Mouse (Mus musculus): ENCODE data around the gene Kdm6b. TPM values are rescaled to one million over a fixed set of nuclear protein-coding genes. Genes with fewer than 3 reads are reported as not detected.

Kdm6b gene
- polyA plus RNA-seq, 1 experiment from 2014 or later: 40.9 TPM

GRCm38 (mm10) chr11:69389531-69390399 lies 23.7 kb downstream of the Kdm6b start:
- no peak overlapping the region for H3K27ac ChIP-seq (ENCODE audit: low read depth, low read length)
- H3K4me2 ChIP-seq (replicated peaks; ENCODE audit: low read depth, low read length): no peak overlapping the region
- 67% methylated on average over 14 of the region's 14 CpGs for WGBS
- H3K9ac ChIP-seq (ENCODE audit: low read depth, low read length): no peak overlapping the region
- ATAC-seq (ENCODE audit: low FRiP score) (peak; percentile 30; the same call in 1 of the 2 replicates), DNase-seq (ENCODE audit: low spot score) (no peak)
- no peaks in the 10 kb centered on the region for H3K9me3 ChIP-seq (ENCODE audit: control insufficient read depth, low read length)
- no peaks in the 10 kb centered on the region for H3K36me3 ChIP-seq (ENCODE audit: control insufficient read depth, insufficient read depth, low read length)
- H3K4me3 ChIP-seq (ENCODE audit: low read depth, low read length): no peak overlapping the region
- no peaks in the 10 kb centered on the region for H3K27me3 ChIP-seq (ENCODE audit: control insufficient read depth, insufficient read depth, low read length)
- peaks cover 3% of the 10 kb centered on the region; the same call in 1 of the 2 replicates for H3K4me1 ChIP-seq (replicated peaks; ENCODE audit: control insufficient read depth, insufficient read depth, low read length)

DNA sequence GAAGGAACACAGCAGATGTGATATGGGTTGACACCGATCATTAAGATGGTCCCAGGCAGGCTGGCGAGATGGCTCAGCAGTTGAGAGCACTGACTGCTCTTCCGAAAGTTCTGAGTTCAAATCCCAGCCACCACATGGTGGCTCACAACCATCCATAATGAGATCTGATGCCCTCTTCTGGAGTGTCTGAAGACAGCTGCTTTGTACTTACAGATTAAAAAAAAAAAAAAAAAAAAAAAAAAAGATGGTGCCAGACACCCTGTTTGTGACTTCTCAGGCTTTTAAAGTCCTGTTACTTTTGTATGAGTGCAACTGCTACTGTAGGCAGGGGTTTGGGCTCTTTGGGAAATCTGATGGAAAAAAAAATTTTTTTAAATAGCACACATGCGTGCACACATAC lies 24.8 kb downstream of the Kdm6b start:
- H3K9ac ChIP-seq (ENCODE audit: low read depth, low read length): no peak overlapping the region
- H3K4me1 ChIP-seq (replicated peaks; ENCODE audit: control insufficient read depth, insufficient read depth, low read length): no peaks in the 10 kb centered on the region
- H3K27ac ChIP-seq (ENCODE audit: low read depth, low read length): no peak overlapping the region
- H3K4me3 ChIP-seq (ENCODE audit: low read depth, low read length): no peak overlapping the region
- over 99% methylated on average over 4 of the region's 4 CpGs for WGBS
- DNase-seq (ENCODE audit: low spot score) (no peak), ATAC-seq (ENCODE audit: low FRiP score) (no peak)
- H3K36me3 ChIP-seq (ENCODE audit: control insufficient read depth, insufficient read depth, low read length): no peaks in the 10 kb centered on the region
- no peaks in the 10 kb centered on the region for H3K27me3 ChIP-seq (ENCODE audit: control insufficient read depth, insufficient read depth, low read length)
- H3K9me3 ChIP-seq (ENCODE audit: control insufficient read depth, low read length): no peaks in the 10 kb centered on the region
- no peak overlapping the region for H3K4me2 ChIP-seq (replicated peaks; ENCODE audit: low read depth, low read length)

- Histone ChIP-seq H3K4me3 (ENCODE audit: low read depth, low read length) (no peak overlapping the region), H3K4me2 (replicated peaks; ENCODE audit: low read depth, low read length) (no peak overlapping the region), H3K27me3 (ENCODE audit: control insufficient read depth, insufficient read depth, low read length) (no peaks in the 10 kb centered on the region), H3K4me1 (replicated peaks; ENCODE audit: control insufficient read depth, insufficient read depth, low read length) (no peaks in the 10 kb centered on the region), H3K9me3 (ENCODE audit: control insufficient read depth, low read length) (no peaks in the 10 kb centered on the region), H3K9ac (ENCODE audit: low read depth, low read length) (no peak overlapping the region), H3K27ac (ENCODE audit: low read depth, low read length) (no peak overlapping the region), H3K36me3 (ENCODE audit: control insufficient read depth, insufficient read depth, low read length) (no peaks in the 10 kb centered on the region)
- ATAC-seq (ENCODE audit: low FRiP score) (no peak), DNase-seq (ENCODE audit: low spot score) (no peak)
- 87% methylated on average over 7 of the region's 7 CpGs for WGBS
Measured at GRCm38 (mm10) chr11:69386758-69387157, 26.7 kb downstream of the Kdm6b start.

- Histone ChIP-seq H3K27me3 (ENCODE audit: control insufficient read depth, insufficient read depth, low read length) (no peaks in the 10 kb centered on the region), H3K9ac (ENCODE audit: low read depth, low read length) (no peak overlapping the region), H3K36me3 (ENCODE audit: control insufficient read depth, insufficient read depth, low read length) (no peaks in the 10 kb centered on the region), H3K4me1 (replicated peaks; ENCODE audit: control insufficient read depth, insufficient read depth, low read length) (no peaks in the 10 kb centered on the region), H3K4me3 (ENCODE audit: low read depth, low read length) (no peak overlapping the region), H3K4me2 (replicated peaks; ENCODE audit: low read depth, low read length) (no peak overlapping the region), H3K9me3 (ENCODE audit: control insufficient read depth, low read length) (no peaks in the 10 kb centered on the region), H3K27ac (ENCODE audit: low read depth, low read length) (no peak overlapping the region)
- 81% methylated on average over 6 of the region's 6 CpGs for WGBS
- DNase-seq (ENCODE audit: low spot score): no peak
- no peak for ATAC-seq (ENCODE audit: low FRiP score)
Measured at GRCm38 (mm10) chr11:69384979-69385378, 28.5 kb downstream of the Kdm6b start.

DNA sequence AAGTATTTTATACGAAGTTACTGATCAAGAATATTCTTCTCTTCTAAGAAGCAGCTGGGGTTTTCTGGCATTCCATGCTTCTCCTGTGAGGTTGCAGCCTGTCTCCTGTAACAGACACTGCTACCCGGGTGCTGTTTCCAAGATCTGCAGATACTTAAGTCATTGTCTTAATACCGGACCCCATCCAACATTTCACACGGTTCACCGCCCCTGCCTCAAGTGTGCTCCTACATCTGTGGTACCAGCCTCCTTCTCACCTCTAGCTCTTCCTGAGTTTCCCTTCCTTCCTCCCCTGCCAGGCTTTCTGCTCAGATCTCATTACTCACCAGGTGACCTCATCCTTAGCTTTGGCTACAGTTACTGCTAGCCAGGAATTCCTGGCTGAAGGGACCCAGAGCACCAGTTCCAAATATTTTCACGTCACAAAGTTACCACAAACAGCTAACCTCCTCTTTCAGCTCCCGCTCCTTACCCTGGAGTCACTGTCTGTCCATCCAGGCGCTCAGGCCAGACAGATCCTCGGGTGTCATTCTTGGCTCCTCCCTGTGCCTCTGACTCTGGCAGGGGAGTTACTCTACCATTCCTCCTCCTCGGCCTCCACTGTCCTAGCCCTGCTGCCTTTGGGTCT lies 30.9 kb downstream of the Kdm6b start:
- no peak overlapping the region for H3K4me2 ChIP-seq (replicated peaks; ENCODE audit: low read depth, low read length)
- DNase-seq (ENCODE audit: low spot score): no peak
- H3K27me3 ChIP-seq (ENCODE audit: control insufficient read depth, insufficient read depth, low read length): no peaks in the 10 kb centered on the region
- 76% methylated on average over 10 of the region's 10 CpGs for WGBS
- no peaks in the 10 kb centered on the region for H3K9me3 ChIP-seq (ENCODE audit: control insufficient read depth, low read length)
- no peaks in the 10 kb centered on the region for H3K36me3 ChIP-seq (ENCODE audit: control insufficient read depth, insufficient read depth, low read length)
- H3K4me1 ChIP-seq (replicated peaks; ENCODE audit: control insufficient read depth, insufficient read depth, low read length): no peaks in the 10 kb centered on the region
- no peak overlapping the region for H3K4me3 ChIP-seq (ENCODE audit: low read depth, low read length)
- ATAC-seq (ENCODE audit: low FRiP score): no peak
- H3K27ac ChIP-seq (ENCODE audit: low read depth, low read length): no peak overlapping the region
- no peak overlapping the region for H3K9ac ChIP-seq (ENCODE audit: low read depth, low read length)

DNA sequence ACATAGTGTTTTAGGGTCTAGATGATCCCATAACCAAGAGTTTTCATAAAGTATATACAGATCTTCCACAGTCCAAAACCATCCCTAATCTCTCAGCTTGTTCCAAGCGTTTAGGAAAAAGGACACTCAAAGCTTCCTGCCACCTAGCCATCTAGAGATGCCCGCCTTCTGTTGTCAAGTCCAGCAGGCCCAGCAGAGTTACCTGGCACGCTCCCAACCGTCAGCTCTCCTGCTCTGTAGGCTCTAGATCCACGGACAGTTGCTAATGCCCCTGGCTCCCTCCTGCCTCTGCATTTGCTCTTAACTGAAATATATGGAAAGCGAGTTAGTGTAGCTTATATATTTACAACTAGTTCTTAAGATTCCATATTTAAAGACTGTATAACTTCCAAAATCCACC lies 32.1 kb downstream of the Kdm6b start:
- H3K27ac ChIP-seq (ENCODE audit: low read depth, low read length): no peak overlapping the region
- no peaks in the 10 kb centered on the region for H3K36me3 ChIP-seq (ENCODE audit: control insufficient read depth, insufficient read depth, low read length)
- H3K9ac ChIP-seq (ENCODE audit: low read depth, low read length): no peak overlapping the region
- 92% methylated on average over 6 of the region's 6 CpGs for WGBS
- H3K4me1 ChIP-seq (replicated peaks; ENCODE audit: control insufficient read depth, insufficient read depth, low read length): no peaks in the 10 kb centered on the region
- no peaks in the 10 kb centered on the region for H3K27me3 ChIP-seq (ENCODE audit: control insufficient read depth, insufficient read depth, low read length)
- DNase-seq (ENCODE audit: low spot score) (no peak), ATAC-seq (ENCODE audit: low FRiP score) (no peak)
- H3K4me3 ChIP-seq (ENCODE audit: low read depth, low read length): no peak overlapping the region
- no peak overlapping the region for H3K4me2 ChIP-seq (replicated peaks; ENCODE audit: low read depth, low read length)
- no peaks in the 10 kb centered on the region for H3K9me3 ChIP-seq (ENCODE audit: control insufficient read depth, low read length)

DNA sequence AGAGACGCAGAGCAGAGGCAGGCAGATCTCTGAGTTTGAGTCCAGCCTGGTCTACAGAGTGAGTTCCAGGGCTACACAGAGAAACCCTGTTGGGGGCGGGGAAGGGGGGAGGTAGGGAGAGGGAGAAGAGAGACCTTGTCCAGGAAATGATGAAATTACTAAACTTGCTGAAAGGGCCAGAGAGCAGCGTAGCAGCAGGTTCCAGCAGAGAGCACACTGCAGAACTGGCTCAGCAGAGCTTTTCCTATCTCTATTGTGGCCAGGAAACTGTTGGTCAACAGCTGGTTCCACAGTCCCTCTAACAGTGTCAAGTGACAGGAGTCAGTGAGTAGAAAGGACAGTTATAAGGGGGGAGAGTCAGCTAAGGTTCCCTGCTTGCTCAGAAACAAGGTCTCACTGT lies 33.9 kb downstream of the Kdm6b start:
- ATAC-seq (ENCODE audit: low FRiP score) (no peak), DNase-seq (ENCODE audit: low spot score) (no peak)
- Histone ChIP-seq H3K27ac (ENCODE audit: low read depth, low read length) (no peak overlapping the region), H3K27me3 (ENCODE audit: control insufficient read depth, insufficient read depth, low read length) (no peaks in the 10 kb centered on the region), H3K9ac (ENCODE audit: low read depth, low read length) (no peak overlapping the region), H3K4me3 (ENCODE audit: low read depth, low read length) (no peak overlapping the region), H3K4me1 (replicated peaks; ENCODE audit: control insufficient read depth, insufficient read depth, low read length) (no peaks in the 10 kb centered on the region), H3K4me2 (replicated peaks; ENCODE audit: low read depth, low read length) (no peak overlapping the region), H3K9me3 (ENCODE audit: control insufficient read depth, low read length) (no peaks in the 10 kb centered on the region), H3K36me3 (ENCODE audit: control insufficient read depth, insufficient read depth, low read length) (no peaks in the 10 kb centered on the region)
- WGBS: 78% methylated on average over 3 of the region's 3 CpGs

DNA sequence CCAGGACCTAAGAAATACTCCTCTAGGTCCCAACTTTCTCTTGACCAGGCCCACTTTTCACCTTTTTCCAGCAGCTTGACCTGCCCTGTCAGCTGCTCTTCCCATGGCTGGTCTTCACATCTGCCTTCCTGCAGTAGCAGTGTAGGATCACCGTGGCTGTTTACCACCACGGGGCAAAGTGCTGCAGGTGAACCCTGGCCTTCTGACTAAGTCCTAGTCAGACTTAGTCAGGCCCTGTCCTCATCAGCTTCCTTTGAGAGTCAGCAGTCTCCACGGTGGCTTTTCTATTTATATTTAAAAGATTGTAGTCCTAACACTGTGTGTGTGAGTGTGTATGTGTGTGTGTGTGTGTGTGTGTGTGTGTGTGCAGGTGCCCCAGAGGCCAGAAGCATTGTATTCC lies 35.7 kb downstream of the Kdm6b start:
- H3K36me3 ChIP-seq (ENCODE audit: control insufficient read depth, insufficient read depth, low read length): no peaks in the 10 kb centered on the region
- H3K27me3 ChIP-seq (ENCODE audit: control insufficient read depth, insufficient read depth, low read length): no peaks in the 10 kb centered on the region
- H3K27ac ChIP-seq (ENCODE audit: low read depth, low read length): no peak overlapping the region
- H3K4me1 ChIP-seq (replicated peaks; ENCODE audit: control insufficient read depth, insufficient read depth, low read length): no peaks in the 10 kb centered on the region; the same call in 1 of the 2 replicates
- no peak overlapping the region for H3K4me2 ChIP-seq (replicated peaks; ENCODE audit: low read depth, low read length)
- DNase-seq (ENCODE audit: low spot score) (no peak), ATAC-seq (ENCODE audit: low FRiP score) (no peak)
- H3K4me3 ChIP-seq (ENCODE audit: low read depth, low read length): no peak overlapping the region
- H3K9ac ChIP-seq (ENCODE audit: low read depth, low read length): no peak overlapping the region
- WGBS: 78% methylated on average over 3 of the region's 3 CpGs
- H3K9me3 ChIP-seq (ENCODE audit: control insufficient read depth, low read length): no peaks in the 10 kb centered on the region

- no peak overlapping the region for H3K27ac ChIP-seq (ENCODE audit: low read depth, low read length)
- H3K4me1 ChIP-seq (replicated peaks; ENCODE audit: control insufficient read depth, insufficient read depth, low read length): peaks cover 11% of the 10 kb centered on the region
- no peaks in the 10 kb centered on the region for H3K9me3 ChIP-seq (ENCODE audit: control insufficient read depth, low read length)
- no peaks in the 10 kb centered on the region for H3K36me3 ChIP-seq (ENCODE audit: control insufficient read depth, insufficient read depth, low read length)
- WGBS: 88% methylated on average over 4 of the region's 4 CpGs
- no peak overlapping the region for H3K4me3 ChIP-seq (ENCODE audit: low read depth, low read length)
- no peak overlapping the region for H3K4me2 ChIP-seq (replicated peaks; ENCODE audit: low read depth, low read length)
- no peak overlapping the region for H3K9ac ChIP-seq (ENCODE audit: low read depth, low read length)
- H3K27me3 ChIP-seq (ENCODE audit: control insufficient read depth, insufficient read depth, low read length): no peaks in the 10 kb centered on the region
- ATAC-seq (ENCODE audit: low FRiP score) (no peak), DNase-seq (ENCODE audit: low spot score) (no peak)
Measured at GRCm38 (mm10) chr11:69375646-69376045, 37.8 kb downstream of the Kdm6b start.

Measured in hindbrain, embryonic 11.5 days (tissue).